Mouse (Mus musculus): ENCODE results near the gene Aldh3a2. TPM values are rescaled to one million over a fixed set of nuclear protein-coding genes. Genes with fewer than 3 reads are reported as not detected.

Gene Aldh3a2
- total and polyA plus RNA-seq, 3 experiments, result 11.0 to 15.0 TPM; not detected in 1

DNA sequence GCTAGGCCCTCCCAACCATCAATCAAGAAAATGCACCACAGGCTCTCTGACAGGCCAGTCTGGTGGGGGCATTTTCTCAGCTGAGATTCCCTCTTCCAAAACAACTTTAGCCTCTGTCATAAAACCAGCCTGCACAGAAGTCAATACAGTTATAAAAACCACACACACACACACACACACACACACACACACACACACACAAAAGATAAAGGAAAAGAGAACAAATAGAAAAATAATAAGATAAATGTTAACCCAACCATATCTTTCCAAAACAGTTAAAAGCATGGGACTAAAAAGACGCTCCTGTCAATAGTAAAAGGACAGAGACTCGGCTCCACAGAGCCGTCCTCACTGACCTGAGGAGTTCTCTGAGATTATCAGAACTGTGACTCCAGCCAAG, 9.2 kb upstream of the Aldh3a2 start (continued):
- TF ChIP-seq E2F4 (IDR thresholded peaks at IDR 0.05; ENCODE audit: borderline replicate concordance, low read depth, low read length), result no peak
- TF ChIP-seq ETS1 (IDR thresholded peaks at IDR 0.05; ENCODE audit: low read depth, low read length), result peak; percentile 78
- TF ChIP-seq GATA1 (IDR thresholded peaks at IDR 0.05; ENCODE audit: low read depth, low read length), result peak; percentile 76
- no peak for TF ChIP-seq CTCF (IDR thresholded peaks at IDR 0.05 in 2 of 3, conservative IDR thresholded peaks at IDR 0.05 in 1 of 3; ENCODE audit: control insufficient read depth in 1 of 3, insufficient read depth in 1 of 3, low read depth in 2 of 3, low read length in 3 of 3, poor library complexity in 1 of 3, severe bottlenecking in 1 of 3)
- TF ChIP-seq RCOR1 (IDR thresholded peaks at IDR 0.05; ENCODE audit: low read depth, low read length), result peak; percentile 76
- TF ChIP-seq TCF12 (IDR thresholded peaks at IDR 0.05; ENCODE audit: low read depth, low read length), result peak; percentile 84
- peak; percentile 35; the same call in 1 of the 2 replicates for TF ChIP-seq MXI1 (IDR thresholded peaks at IDR 0.05; ENCODE audit: low read depth, low read length)
- no peak for TF ChIP-seq CHD2 (IDR thresholded peaks at IDR 0.05; ENCODE audit: low read length)

DNA sequence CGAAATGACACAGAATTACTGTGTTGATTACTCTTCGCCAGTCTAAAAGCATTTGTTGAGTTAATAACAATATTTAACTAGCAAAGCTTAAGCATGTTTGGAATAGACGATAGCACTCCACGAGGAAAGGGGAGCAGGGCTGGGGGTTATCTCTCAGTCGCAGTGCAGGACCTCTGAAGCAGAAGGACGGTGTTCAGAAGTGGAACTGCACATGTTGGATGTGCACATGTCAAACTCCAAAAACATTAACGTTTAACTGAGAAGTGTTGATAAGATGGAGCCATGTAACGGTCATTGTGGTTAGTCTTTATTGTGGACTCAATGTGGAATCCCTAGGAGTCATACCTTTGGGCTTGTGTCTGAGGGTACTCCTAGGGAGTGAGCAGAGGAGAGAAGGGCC, 7.8 kb upstream of the Aldh3a2 start:
- peak; percentile 83 for DNase-seq (ENCODE audit: low read depth, low spot score)
- no peaks in the 10 kb centered on the region for H3K79me2 ChIP-seq (ENCODE audit: control insufficient read depth, insufficient read depth, low read length, poor library complexity)
- H3K27ac ChIP-seq (ENCODE audit: control insufficient read depth, low read depth, low read length), result peak overlapping the region; percentile 82
- H3K9ac ChIP-seq (ENCODE audit: control insufficient read depth, low read depth, low read length, poor library complexity, severe bottlenecking), result peak overlapping the region; percentile 53
- no peaks in the 10 kb centered on the region for H3K27me3 ChIP-seq (ENCODE audit: control insufficient read depth in 1 of 2, insufficient read depth in 2 of 2, low read length in 2 of 2)
- H3K9me3 ChIP-seq (replicated peaks; ENCODE audit: insufficient read depth, low read length), result no peaks in the 10 kb centered on the region
- peaks cover 0 to 18% of the 10 kb centered on the region in 2 experiments; a peak in 2 of 4 replicates for H3K36me3 ChIP-seq (ENCODE audit: control insufficient read depth in 1 of 2, insufficient read depth in 2 of 2, low read length in 2 of 2)
- peaks cover 18 to 24% of the 10 kb centered on the region in 2 experiments for H3K4me1 ChIP-seq (ENCODE audit: control insufficient read depth in 1 of 2, insufficient read depth in 2 of 2, low read length in 2 of 2)
- peak overlapping the region; percentile 15 to 17; a peak in 2 of 4 replicates for H3K4me3 ChIP-seq (ENCODE audit: control insufficient read depth in 1 of 2, insufficient read depth in 1 of 2, low read depth in 2 of 2, low read length in 2 of 2)
- TF ChIP-seq MYB (IDR thresholded peaks at IDR 0.05; ENCODE audit: low read depth, low read length), result peak; percentile 97
- TF ChIP-seq POLR2AphosphoS2 (IDR thresholded peaks at IDR 0.05; ENCODE audit: low read length), result no peak
- peak; percentile 84 for TF ChIP-seq TAL1 (IDR thresholded peaks at IDR 0.05; ENCODE audit: low read length)
- TF ChIP-seq MAX (IDR thresholded peaks at IDR 0.05; ENCODE audit: low read length), result peak; percentile 95
- no peak for TF ChIP-seq MEF2A (IDR thresholded peaks at IDR 0.05; ENCODE audit: extremely low read depth, insufficient replicate concordance, low read depth, low read length, poor library complexity, severe bottlenecking)
- peak; percentile 50; the same call in 1 of the 2 replicates for TF ChIP-seq MAZ (IDR thresholded peaks at IDR 0.05; ENCODE audit: low read depth, low read length)
- TF ChIP-seq CHD1 (IDR thresholded peaks at IDR 0.05; ENCODE audit: low read depth, low read length), result no peak
- no peak for TF ChIP-seq USF2 (IDR thresholded peaks at IDR 0.05; ENCODE audit: borderline replicate concordance in 1 of 2, insufficient read depth in 1 of 2, low read depth in 1 of 2, low read length in 2 of 2)
- TF ChIP-seq TBP (IDR thresholded peaks at IDR 0.05; ENCODE audit: low read depth, low read length), result 0 out of 2 replicates have a peak, but pooled peaks have one; percentile 24
- TF ChIP-seq KAT2A (conservative IDR thresholded peaks at IDR 0.05; ENCODE audit: low read depth, low read length), result no peak
- TF ChIP-seq E2F4 (IDR thresholded peaks at IDR 0.05; ENCODE audit: borderline replicate concordance, low read depth, low read length), result no peak
- TF ChIP-seq EP300 (IDR thresholded peaks at IDR 0.05; ENCODE audit: low read depth in 1 of 2, low read length in 2 of 2), result peak; percentile 90 to 98
- peak; percentile 87 for TF ChIP-seq TCF12 (IDR thresholded peaks at IDR 0.05; ENCODE audit: low read depth, low read length)
- no peak for TF ChIP-seq CTCF (IDR thresholded peaks at IDR 0.05 in 2 of 3, conservative IDR thresholded peaks at IDR 0.05 in 1 of 3; ENCODE audit: control insufficient read depth in 1 of 3, insufficient read depth in 1 of 3, low read depth in 2 of 3, low read length in 3 of 3, poor library complexity in 1 of 3, severe bottlenecking in 1 of 3)
- TF ChIP-seq HCFC1 (IDR thresholded peaks at IDR 0.05; ENCODE audit: low read depth, low read length), result no peak
- peak; percentile 52; the same call in 1 of the 2 replicates for TF ChIP-seq RCOR1 (IDR thresholded peaks at IDR 0.05; ENCODE audit: low read depth, low read length)
- TF ChIP-seq NELFE (IDR thresholded peaks at IDR 0.05; ENCODE audit: low read depth, low read length), result no peak
- TF ChIP-seq JUND (IDR thresholded peaks at IDR 0.05; ENCODE audit: low read depth, low read length), result no peak
- no peak for TF ChIP-seq SMC3 (IDR thresholded peaks at IDR 0.05; ENCODE audit: low read depth, low read length)
- no peak for TF ChIP-seq ELF1 (IDR thresholded peaks at IDR 0.05; ENCODE audit: low read depth, low read length)
- TF ChIP-seq ETS1 (IDR thresholded peaks at IDR 0.05; ENCODE audit: low read depth, low read length), result peak; percentile 70; the same call in 1 of the 2 replicates
- no peak for TF ChIP-seq MAFK (IDR thresholded peaks at IDR 0.05; ENCODE audit: borderline replicate concordance, low read depth, low read length)
- no peak for TF ChIP-seq RAD21 (IDR thresholded peaks at IDR 0.05; ENCODE audit: low read depth, low read length)
- TF ChIP-seq ZMIZ1 (IDR thresholded peaks at IDR 0.05; ENCODE audit: low read depth, low read length), result no peak
- peak; percentile 95 for TF ChIP-seq MYC (IDR thresholded peaks at IDR 0.05; ENCODE audit: low read depth, low read length)
- no peak for TF ChIP-seq USF1 (IDR thresholded peaks at IDR 0.05; ENCODE audit: low read depth, low read length)
- TF ChIP-seq ZC3H11A (IDR thresholded peaks at IDR 0.05; ENCODE audit: low read depth, low read length), result no peak
- peak; percentile 77; the same call in 1 of the 2 replicates for TF ChIP-seq BHLHE40 (IDR thresholded peaks at IDR 0.05; ENCODE audit: borderline replicate concordance, low read depth, low read length)
- peak; percentile 82 for TF ChIP-seq SIN3A (IDR thresholded peaks at IDR 0.05; ENCODE audit: low read length)
- TF ChIP-seq NRF1 (IDR thresholded peaks at IDR 0.05; ENCODE audit: insufficient read depth, low read depth, low read length, poor library complexity, severe bottlenecking), result no peak

Data from MEL (cell line).